Mouse (Mus musculus): ENCODE results near the gene Tshr.

GRCm38 (mm10) chr12:91488406-91488805 is 104.0 kb downstream of the Tshr start:
- TF ChIP-seq POLR2A (IDR thresholded peaks at IDR 0.05; ENCODE audit: insufficient read depth, low read depth, low read length), result no peak
- TF ChIP-seq CTCF (IDR thresholded peaks at IDR 0.05; ENCODE audit: insufficient read depth, low read depth, low read length), result no peak

Data from olfactory bulb, adult 2 months (tissue).